Mouse (Mus musculus) small intestine, adult 2 months (tissue): ENCODE measurements at regions not wholly inside any gene's neighbourhood (a gene's known extent, or its start where the extent isn't known, plus 50 kb on each side); places are given as distances from the start of the nearest gene placed in this dataset.

Experiments
- H3K27ac ChIP-seq: fragments of 200-500 bp; 2 replicates; pipeline ENCODE4 v1.5.1; 2012; ENCODE audit warnings: low read depth, low read length, control low read depth, inconsistent platforms; ENCODE audit not compliant: insufficient read depth
- H3K27me3 ChIP-seq: fragments of 200-500 bp; 2 replicates; pipeline ENCODE4 v1.6.1; 2012; ENCODE audit warnings: mild to moderate bottlenecking, moderate library complexity, low read length, inconsistent platforms; ENCODE audit not compliant: control insufficient read depth, insufficient read depth
- H3K36me3 ChIP-seq: fragments of 200-500 bp; 2 replicates; pipeline ENCODE4 v1.6.1; 2012; ENCODE audit warnings: mild to moderate bottlenecking, low read length, control low read depth, inconsistent platforms; ENCODE audit not compliant: control insufficient read depth, insufficient read depth
- H3K4me1 ChIP-seq: fragments of 200-500 bp; 2 replicates; pipeline ENCODE4 v1.6.1; 2012; ENCODE audit warnings: low read length, inconsistent platforms, mixed read lengths; ENCODE audit not compliant: control insufficient read depth, insufficient read depth, insufficient read length
- H3K4me3 ChIP-seq: fragments of 200-500 bp; 2 replicates; pipeline ENCODE4 v1.5.1; 2012; ENCODE audit warnings: low read depth, mild to moderate bottlenecking, control low read depth, inconsistent platforms, low read length, moderate library complexity
- CTCF ChIP-seq: fragments of 200-500 bp; IDR thresholded peaks from 2 replicates; pipeline ENCODE4 v1.5.1; 2012; ENCODE audit warnings: low read depth, mild to moderate bottlenecking, control low read depth, inconsistent platforms, low read length, moderate library complexity, mixed read lengths; ENCODE audit not compliant: insufficient replicate concordance, insufficient read length; ENCODE audit errors: extremely low read depth
- POLR2A ChIP-seq: fragments of 200-500 bp; IDR thresholded peaks from 2 replicates; pipeline ENCODE4 v1.6.1; 2012; ENCODE audit warnings: low read depth, mild to moderate bottlenecking, control low read depth, inconsistent platforms, low read length, moderate library complexity
- WGBS: fragments of 180-500 bp; shearing (Covaris S2); methylation state at CpG from one replicate; pipeline ENCODE4 v1.1.7; 2018; 5-methylcytosine and 5-hydroxymethylcytosine counted together

DNA sequence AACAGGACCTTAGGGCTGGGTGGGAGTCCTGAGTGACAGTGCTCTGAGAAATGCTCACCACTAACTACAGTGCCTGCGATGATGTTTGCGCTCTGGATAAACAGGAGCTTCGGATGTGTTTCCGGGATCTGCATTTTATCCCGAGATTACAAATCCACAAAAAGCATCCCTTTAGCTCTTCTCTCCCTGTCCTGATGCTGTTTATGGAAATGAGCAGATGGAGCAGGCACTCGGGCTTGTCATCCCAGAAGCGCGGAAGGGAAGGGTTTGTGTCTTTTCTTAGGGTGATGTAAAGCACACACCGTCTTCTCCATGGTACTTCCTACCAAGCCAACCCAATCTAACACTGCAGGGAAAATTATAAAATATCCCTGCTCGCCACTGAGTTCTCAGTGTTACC is 126.9 kb upstream of the Noct start:
- no peaks in the 10 kb centered on the region for H3K27me3 ChIP-seq
- no peaks in the 10 kb centered on the region for H3K4me1 ChIP-seq
- no peak overlapping the region for H3K4me3 ChIP-seq
- TF ChIP-seq CTCF = no peak
- no peak for TF ChIP-seq POLR2A
- WGBS = 81% methylated on average over 10 of the region's 10 CpGs
- no peak overlapping the region for H3K27ac ChIP-seq
- no peaks in the 10 kb centered on the region for H3K36me3 ChIP-seq

DNA sequence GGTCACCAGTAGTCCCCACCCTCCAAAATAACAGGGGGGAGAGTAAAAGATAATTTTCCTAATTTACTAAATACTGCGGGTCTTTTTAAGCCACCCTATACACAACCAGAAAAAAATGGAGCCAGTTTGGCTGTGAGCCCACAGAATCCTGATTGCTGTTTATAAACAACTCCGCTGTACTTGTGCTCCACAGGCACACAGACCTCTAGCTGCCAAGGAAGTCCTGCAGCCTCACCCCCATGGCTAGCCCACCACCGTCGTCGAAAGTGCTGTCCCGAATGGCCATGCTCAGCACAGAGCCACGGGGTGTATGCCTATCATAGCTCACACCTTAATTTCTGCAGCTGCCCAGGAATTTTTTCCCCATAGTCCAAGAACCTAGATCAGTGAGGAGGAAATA is 124.3 kb upstream of the Noct start:
- Histone ChIP-seq H3K27ac (no peak overlapping the region), H3K4me3 (no peak overlapping the region), H3K27me3 (no peaks in the 10 kb centered on the region), H3K4me1 (no peaks in the 10 kb centered on the region), H3K36me3 (no peaks in the 10 kb centered on the region)
- WGBS = 78% methylated on average over 7 of the region's 7 CpGs
- TF ChIP-seq POLR2A = no peak
- no peak for TF ChIP-seq CTCF

DNA sequence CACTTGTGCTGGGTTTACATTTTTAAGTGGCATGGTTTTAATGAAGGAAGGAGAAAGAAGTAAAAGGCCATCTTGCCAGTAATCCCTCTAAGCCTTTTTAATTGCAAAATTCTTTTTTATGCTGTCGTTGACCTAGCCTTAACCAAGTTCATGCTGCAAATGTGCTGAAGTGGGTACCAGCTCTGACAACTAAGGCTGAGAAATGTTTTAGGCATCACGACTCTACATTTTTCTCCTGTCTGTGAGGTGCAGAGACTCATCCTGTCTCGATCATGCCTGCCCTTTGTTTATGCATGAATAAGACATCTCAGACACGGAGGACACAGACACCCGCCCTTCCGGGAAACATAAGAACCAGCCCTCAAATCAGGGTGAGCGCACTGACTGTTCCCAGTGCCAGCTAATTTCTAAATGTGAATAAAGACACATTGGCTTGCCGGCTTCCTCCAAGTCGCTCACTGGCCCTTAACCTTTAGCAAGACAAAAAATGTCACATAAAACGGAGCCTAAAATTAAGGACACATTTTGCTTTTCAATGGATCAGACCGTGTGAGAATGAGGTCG is 115.5 kb upstream of the Noct start:
- WGBS = 73% methylated on average over 12 of the region's 12 CpGs
- Histone ChIP-seq H3K36me3 (no peaks in the 10 kb centered on the region), H3K27me3 (no peaks in the 10 kb centered on the region), H3K4me1 (no peaks in the 10 kb centered on the region), H3K27ac (no peak overlapping the region), H3K4me3 (no peak overlapping the region)
- no peak for TF ChIP-seq CTCF
- TF ChIP-seq POLR2A = no peak

DNA sequence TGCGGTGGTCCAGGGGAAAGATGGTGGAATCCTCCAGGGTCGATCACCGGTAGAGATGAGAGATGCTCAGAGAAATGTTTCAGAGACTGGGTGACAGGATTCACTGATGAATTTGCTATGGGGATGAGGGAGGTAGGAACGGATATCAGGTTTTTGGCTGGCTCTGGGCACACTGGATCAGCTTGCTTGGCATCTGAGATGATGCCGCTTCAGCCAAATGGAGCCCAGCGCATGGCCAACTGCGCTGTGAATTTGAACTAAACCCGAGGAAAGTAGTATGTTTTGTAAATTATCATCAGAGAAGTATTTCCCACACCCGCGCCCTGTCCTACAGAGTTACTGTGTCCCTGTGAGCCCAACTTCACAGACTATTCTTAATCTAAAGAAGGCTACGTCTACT is 113.0 kb upstream of the Noct start:
- Histone ChIP-seq H3K36me3 (no peaks in the 10 kb centered on the region), H3K4me1 (no peaks in the 10 kb centered on the region), H3K4me3 (no peak overlapping the region), H3K27ac (no peak overlapping the region), H3K27me3 (no peaks in the 10 kb centered on the region)
- WGBS = 95% methylated on average over 11 of the region's 11 CpGs
- TF ChIP-seq CTCF = no peak
- TF ChIP-seq POLR2A = no peak

DNA sequence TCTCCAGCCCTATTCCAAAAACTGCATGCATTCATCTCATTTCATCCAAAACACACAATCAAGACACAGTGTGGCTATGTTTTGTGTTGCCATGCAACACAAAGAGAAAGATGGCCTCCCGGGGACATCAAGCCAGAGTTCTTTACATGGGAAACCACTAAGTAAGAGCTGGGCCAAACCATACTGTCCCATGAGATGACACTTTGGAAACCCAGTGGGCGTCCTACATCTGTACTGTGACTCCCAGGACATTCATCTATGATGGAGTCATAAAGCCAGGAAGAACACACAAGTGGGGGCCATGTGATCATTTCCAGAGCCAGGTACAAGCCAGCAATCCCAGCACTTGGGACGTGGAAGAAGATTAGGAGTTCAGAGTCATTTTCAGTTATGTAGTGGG is 111.9 kb upstream of the Noct start:
- Histone ChIP-seq H3K4me3 (no peak overlapping the region), H3K27me3 (no peaks in the 10 kb centered on the region), H3K27ac (no peak overlapping the region), H3K36me3 (no peaks in the 10 kb centered on the region), H3K4me1 (no peaks in the 10 kb centered on the region)
- TF ChIP-seq CTCF (no peak), POLR2A (no peak)
- WGBS = 77% methylated on average over 3 of the region's 3 CpGs

DNA sequence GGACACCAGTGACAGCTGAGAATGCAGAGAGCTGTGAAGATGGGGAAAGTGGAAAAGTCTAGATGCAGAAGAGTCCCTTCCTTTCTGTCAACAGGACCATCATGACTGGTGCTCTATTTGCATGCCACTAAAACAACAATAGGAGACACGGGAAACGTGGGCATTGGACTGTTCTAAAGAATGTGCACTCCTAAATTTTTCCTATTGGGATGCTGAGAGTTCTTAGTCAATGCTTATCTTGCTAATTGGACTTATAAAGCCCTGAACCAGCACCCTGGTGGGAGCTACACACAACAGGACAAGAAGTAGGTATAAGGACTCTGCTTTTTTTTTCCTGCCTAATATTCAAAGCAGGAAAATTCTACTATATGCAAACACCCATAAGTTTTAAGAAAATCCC is 108.3 kb upstream of the Noct start:
- Histone ChIP-seq H3K27me3 (no peaks in the 10 kb centered on the region), H3K4me3 (no peak overlapping the region), H3K4me1 (no peaks in the 10 kb centered on the region), H3K36me3 (no peaks in the 10 kb centered on the region), H3K27ac (no peak overlapping the region)
- 59% methylated on average over 2 of the region's 2 CpGs for WGBS
- TF ChIP-seq POLR2A (no peak), CTCF (no peak)

DNA sequence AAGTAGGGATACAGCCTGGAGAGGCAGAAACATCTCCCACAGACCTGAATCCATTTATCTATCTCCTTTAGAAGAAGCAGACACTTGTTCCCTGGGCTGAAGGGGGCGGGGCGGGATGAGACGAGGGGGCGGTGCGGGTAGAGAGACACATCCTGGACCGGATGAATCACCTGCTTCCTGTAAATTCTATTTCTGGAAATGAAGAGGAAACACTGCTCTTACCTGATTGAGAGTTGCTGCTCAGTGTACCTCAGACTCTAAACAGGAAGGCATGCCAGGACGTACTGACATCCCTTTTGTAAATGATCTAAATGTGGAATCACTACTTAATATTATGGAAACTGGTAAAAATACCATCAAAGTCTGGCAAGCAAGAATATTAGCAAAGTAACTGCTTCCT is 105.5 kb upstream of the Noct start:
- Histone ChIP-seq H3K27ac (no peak overlapping the region), H3K4me3 (no peak overlapping the region), H3K36me3 (no peaks in the 10 kb centered on the region), H3K4me1 (no peaks in the 10 kb centered on the region), H3K27me3 (no peaks in the 10 kb centered on the region)
- no peak for TF ChIP-seq POLR2A
- TF ChIP-seq CTCF = no peak
- 46% methylated on average over 7 of the region's 7 CpGs for WGBS
